Mouse (Mus musculus): ENCODE measurements around the gene Cul3. TPM values are rescaled to one million over a fixed set of nuclear protein-coding genes. Genes with fewer than 3 reads are reported as not detected.
"Not testable (repeated sequence)": the region's sequence is repeated elsewhere in the genome, so short reads cannot be mapped to it uniquely, and the experiment has no call there.

Gene Cul3
- polyA plus RNA-seq, 1 experiment from 2014 or later, result 59.3 TPM

- 90% methylated on average over 3 of the region's 3 CpGs for whole genome bisulfite sequencing
Measured at GRCm38 (mm10) chr1:80371189-80371889, 31.1 kb upstream of the Cul3 start.

GRCm38 (mm10) chr1:80363486-80363885, 23.2 kb upstream of the Cul3 start:
- no peak overlapping the region for H3K27ac ChIP-seq (ENCODE audit: low read depth)
- no peaks in the 10 kb centered on the region for H3K4me1 ChIP-seq (ENCODE audit: insufficient read depth)
- no peak for DNase-seq
- H3K9ac ChIP-seq, result no peak overlapping the region
- no peak overlapping the region for H3K4me2 ChIP-seq
- TF ChIP-seq CTCF (IDR thresholded peaks at IDR 0.05; ENCODE audit: low read depth), result no peak
- no peaks in the 10 kb centered on the region for H3K36me3 ChIP-seq (ENCODE audit: insufficient read depth)
- 92% methylated on average over 8 of the region's 8 CpGs for WGBS
- ATAC-seq (ENCODE audit: insufficient read depth), result no peak
- no peaks in the 10 kb centered on the region for H3K9me3 ChIP-seq (ENCODE audit: low read depth, low read length)
- no peaks in the 10 kb centered on the region for H3K27me3 ChIP-seq (ENCODE audit: insufficient read depth, low read length)
- H3K4me3 ChIP-seq (ENCODE audit: low read depth, low read length), result no peak overlapping the region

More at GRCm38 (mm10) chr1:80371189-80371889, 31.1 kb upstream of the Cul3 start:
- Histone ChIP-seq H3K27me3 (ENCODE audit: insufficient read depth, low read length) (no peaks in the 10 kb centered on the region), H3K9ac (no peak overlapping the region), H3K36me3 (ENCODE audit: insufficient read depth) (no peaks in the 10 kb centered on the region), H3K4me1 (ENCODE audit: insufficient read depth) (no peaks in the 10 kb centered on the region), H3K4me3 (ENCODE audit: low read depth, low read length) (no peak overlapping the region), H3K4me2 (no peak overlapping the region), H3K27ac (ENCODE audit: low read depth) (no peak overlapping the region), H3K9me3 (ENCODE audit: low read depth, low read length) (no peaks in the 10 kb centered on the region; the same call in 1 of the 2 replicates)
- ATAC-seq (ENCODE audit: insufficient read depth), result no peak
- TF ChIP-seq CTCF (IDR thresholded peaks at IDR 0.05; ENCODE audit: low read depth), result no peak
- DNase-seq, result no peak

DNA sequence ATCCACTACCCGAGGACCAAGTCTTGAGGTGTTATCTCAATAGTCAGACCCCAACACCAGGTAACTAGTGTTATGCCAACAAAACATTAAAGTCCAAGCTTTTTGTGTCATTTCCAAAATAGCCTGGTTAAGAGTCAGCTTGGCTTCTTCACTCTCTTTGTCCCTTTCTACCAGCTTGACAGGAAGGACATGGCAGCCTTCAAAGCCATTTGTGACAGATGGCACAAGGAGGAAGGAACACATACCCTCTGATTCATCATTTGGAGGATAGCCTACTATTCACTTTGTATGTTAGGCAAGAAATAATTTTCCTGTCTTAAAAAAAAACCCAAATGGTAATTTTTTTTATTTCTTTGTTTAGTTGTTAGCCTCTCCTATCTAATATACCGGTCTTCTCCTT, 22.7 kb upstream of the Cul3 start:
- Histone ChIP-seq H3K27ac (ENCODE audit: low read depth) (no peak overlapping the region), H3K4me3 (ENCODE audit: low read depth, low read length) (no peak overlapping the region), H3K9me3 (ENCODE audit: low read depth, low read length) (no peaks in the 10 kb centered on the region), H3K27me3 (ENCODE audit: insufficient read depth, low read length) (no peaks in the 10 kb centered on the region), H3K9ac (no peak overlapping the region), H3K4me1 (ENCODE audit: insufficient read depth) (no peaks in the 10 kb centered on the region), H3K4me2 (no peak overlapping the region), H3K36me3 (ENCODE audit: insufficient read depth) (no peaks in the 10 kb centered on the region)
- DNase-seq, result no peak
- WGBS, result 75% methylated on average over 2 of the region's 2 CpGs
- ATAC-seq (ENCODE audit: insufficient read depth), result no peak
- no peak for TF ChIP-seq CTCF (IDR thresholded peaks at IDR 0.05; ENCODE audit: low read depth)

DNA sequence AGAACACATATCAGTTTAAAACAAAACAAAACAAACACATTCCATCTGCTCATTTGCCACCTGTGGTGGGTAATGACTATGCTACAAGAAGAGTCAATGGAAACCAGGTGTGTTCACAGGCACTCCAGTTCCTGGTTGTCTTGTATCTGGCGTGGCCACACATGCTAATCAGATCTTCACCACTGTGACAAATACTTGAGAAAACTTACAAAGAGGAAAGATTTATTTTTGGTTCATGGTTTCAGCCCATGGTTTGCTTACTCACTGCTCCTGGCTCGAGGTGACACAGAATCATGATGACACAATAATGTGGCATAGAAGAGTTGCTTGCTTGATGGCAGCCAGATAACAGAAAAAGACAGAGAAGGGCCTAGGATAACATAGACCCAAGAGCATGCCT, 22.1 kb upstream of the Cul3 start:
- no peak overlapping the region for H3K4me2 ChIP-seq
- ATAC-seq (ENCODE audit: insufficient read depth), result no peak
- H3K9ac ChIP-seq, result no peak overlapping the region
- H3K4me1 ChIP-seq (ENCODE audit: insufficient read depth), result no peaks in the 10 kb centered on the region
- no peak for DNase-seq
- TF ChIP-seq CTCF (IDR thresholded peaks at IDR 0.05; ENCODE audit: low read depth), result no peak
- 56% methylated on average over 2 of the region's 2 CpGs for WGBS
- H3K36me3 ChIP-seq (ENCODE audit: insufficient read depth), result no peaks in the 10 kb centered on the region
- H3K9me3 ChIP-seq (ENCODE audit: low read depth, low read length), result no peaks in the 10 kb centered on the region
- no peaks in the 10 kb centered on the region for H3K27me3 ChIP-seq (ENCODE audit: insufficient read depth, low read length)
- no peak overlapping the region for H3K27ac ChIP-seq (ENCODE audit: low read depth)
- no peak overlapping the region for H3K4me3 ChIP-seq (ENCODE audit: low read depth, low read length)

- DNase-seq; H3K36me3 ChIP-seq (ENCODE audit: insufficient read depth); H3K27ac ChIP-seq (ENCODE audit: low read depth); H3K9me3 ChIP-seq (ENCODE audit: low read depth, low read length); H3K4me1 ChIP-seq (ENCODE audit: insufficient read depth); H3K4me3 ChIP-seq (ENCODE audit: low read depth, low read length); ATAC-seq (ENCODE audit: insufficient read depth); H3K27me3 ChIP-seq (ENCODE audit: insufficient read depth, low read length); H3K9ac ChIP-seq; H3K4me2 ChIP-seq: not testable (repeated sequence)
- 82% methylated on average over 2 of the region's 2 CpGs for WGBS
Measured at GRCm38 (mm10) chr1:80361771-80362170, 21.5 kb upstream of the Cul3 start.

- Histone ChIP-seq H3K27ac (ENCODE audit: low read depth) (no peak overlapping the region), H3K9ac (no peak overlapping the region), H3K36me3 (ENCODE audit: insufficient read depth) (no peaks in the 10 kb centered on the region), H3K9me3 (ENCODE audit: low read depth, low read length) (no peaks in the 10 kb centered on the region), H3K4me1 (ENCODE audit: insufficient read depth) (no peaks in the 10 kb centered on the region), H3K27me3 (ENCODE audit: insufficient read depth, low read length) (no peaks in the 10 kb centered on the region), H3K4me2 (no peak overlapping the region), H3K4me3 (ENCODE audit: low read depth, low read length) (no peak overlapping the region)
- peak; percentile 53 for DNase-seq
- no peak for TF ChIP-seq CTCF (IDR thresholded peaks at IDR 0.05; ENCODE audit: low read depth)
- WGBS, result 34% methylated on average over 4 of the region's 4 CpGs
- ATAC-seq (ENCODE audit: insufficient read depth), result no peak
Measured at GRCm38 (mm10) chr1:80360038-80360608, 19.8 kb upstream of the Cul3 start.

DNA sequence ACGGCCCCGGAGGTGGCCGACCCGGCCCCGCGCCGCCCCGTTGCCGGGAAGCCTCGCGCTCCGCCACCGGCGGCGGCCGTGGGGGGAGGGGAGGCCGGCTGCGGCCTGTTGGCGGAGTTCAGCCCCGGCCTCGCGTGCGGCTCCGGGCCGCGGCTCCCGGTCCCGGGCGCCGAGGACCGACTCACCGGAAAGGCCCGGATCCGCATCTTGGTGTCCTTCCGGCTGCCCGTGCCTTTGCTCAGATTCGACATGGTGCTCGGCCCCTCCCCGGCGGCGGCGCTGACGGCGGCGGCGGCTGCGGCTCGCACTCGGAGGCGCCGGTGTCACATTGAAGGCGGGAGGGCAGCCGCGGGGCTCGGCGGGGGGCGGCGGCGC, 232 bp downstream of the Cul3 start:
- under 1% methylated on average over 44 of the region's 59 CpGs for WGBS
- peak overlapping the region; percentile 70 for H3K4me2 ChIP-seq
- peaks cover 7% of the 10 kb centered on the region for H3K4me1 ChIP-seq (ENCODE audit: insufficient read depth)
- peak overlapping the region; percentile 98 for H3K4me3 ChIP-seq (ENCODE audit: low read depth, low read length)
- DNase-seq (peak; percentile 72), ATAC-seq (ENCODE audit: insufficient read depth) (peak; percentile 50)
- no peaks in the 10 kb centered on the region for H3K27me3 ChIP-seq (ENCODE audit: insufficient read depth, low read length)
- no peak for TF ChIP-seq CTCF (IDR thresholded peaks at IDR 0.05; ENCODE audit: low read depth)
- no peaks in the 10 kb centered on the region for H3K36me3 ChIP-seq (ENCODE audit: insufficient read depth)
- peak overlapping the region; percentile 98 for H3K9ac ChIP-seq
- peak overlapping the region; percentile 98 for H3K27ac ChIP-seq (ENCODE audit: low read depth)
- H3K9me3 ChIP-seq (ENCODE audit: low read depth, low read length), result no peaks in the 10 kb centered on the region
